Mouse (Mus musculus) ES-Bruce4 (cell line): ENCODE data around the gene Ier2.

Source experiments
- CTCF ChIP-seq: IDR thresholded peaks from one replicate; pipeline ENCODE4 v1.8.1; 2011; ENCODE audit warnings: low read depth, low read length
- EP300 ChIP-seq: IDR thresholded peaks from 2 replicates; pipeline ENCODE4 v1.6.1; 2011; ENCODE audit warnings: low read depth, low read length; ENCODE audit not compliant: insufficient read depth
- POLR2A ChIP-seq: IDR thresholded peaks from one replicate; pipeline ENCODE4 v1.8.1; 2011; ENCODE audit warnings: low read length; ENCODE audit not compliant: insufficient read depth

DNA sequence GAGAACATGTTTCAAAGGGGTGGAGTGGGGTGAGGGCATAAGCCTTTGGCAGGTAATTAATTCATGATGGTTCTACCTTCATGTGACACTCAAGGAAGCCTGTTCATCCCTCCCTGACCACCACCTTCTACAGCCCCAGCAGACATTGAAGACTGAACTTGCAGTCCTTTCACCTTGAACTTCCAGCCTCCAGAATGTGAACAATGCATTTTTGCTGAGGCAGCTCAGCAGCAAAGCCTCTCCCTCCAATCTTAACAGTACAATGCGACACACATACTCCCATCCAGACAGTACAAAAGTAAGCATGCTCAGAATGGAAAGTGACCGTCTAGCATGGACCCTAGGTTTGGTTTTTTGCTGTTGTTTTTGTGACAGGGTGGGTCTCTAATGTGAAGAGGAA lies 18.8 kb upstream of the Ier2 start:
- TF ChIP-seq CTCF = no peak
- no peak for TF ChIP-seq POLR2A
- TF ChIP-seq EP300 = no peak
